Mouse (Mus musculus): ENCODE measurements around the gene Gm21812. TPM values are rescaled to one million over a fixed set of nuclear protein-coding genes. Genes with fewer than 3 reads are reported as not detected.
"Not testable (repeated sequence)": the region's sequence is repeated elsewhere in the genome, so short reads cannot be mapped to it uniquely, and the experiment has no call there.

Gm21812 gene
- total RNA-seq (2021) = not detected
- long read RNA-seq, experiment 1 = 0 reads
- long read RNA-seq, experiment 2 = 0 reads

DNA sequence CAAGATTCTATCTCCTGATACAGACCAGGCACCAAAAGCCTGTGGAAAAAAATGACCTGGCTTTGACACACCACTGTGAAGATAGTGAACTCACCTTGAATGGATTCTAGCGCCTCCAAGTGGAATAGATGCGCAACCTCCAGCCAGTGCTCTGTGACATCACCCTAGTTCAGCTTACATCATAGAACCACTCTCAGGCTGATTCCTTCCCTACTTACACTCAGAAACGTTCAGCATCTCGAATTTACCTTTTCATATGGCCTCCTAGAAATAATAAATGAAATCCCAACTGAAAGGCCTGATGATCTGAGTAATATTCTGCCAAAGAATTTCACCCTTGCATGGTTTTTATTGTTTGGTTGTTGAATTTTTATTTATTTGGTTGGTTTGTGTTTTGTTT is at the start of gene Gm21812:
Gene Gm21812 (minus strand): TSS at position 101 of the 400 bp plus-strand sequence.
- DNase-seq (ENCODE audit: low spot score in 2 of 2) = not testable (repeated sequence)

Other genes starting within 250 kb of the Gm21812 start
- not detected for gene Gm21292, start 213.3 kb downstream of the Gm21812 start, total RNA-seq (2021)
- gene Gm21721, start 145.0 kb downstream of the Gm21812 start, total RNA-seq (2021) = not detected
- not detected for gene Gm21874, start 69.0 kb upstream of the Gm21812 start, total RNA-seq (2021)

All from left cerebral cortex, adult 18-20 months (tissue).